Mouse (Mus musculus) erythroblast, embryonic 14.5 days (primary cell): Measurements from ENCODE around the gene Fam222b. TPM values are rescaled to one million over a fixed set of nuclear protein-coding genes. Genes with fewer than 3 reads are reported as not detected.
A peak's percentile ranks its signal among the peaks of the same experiment; 100 is the strongest.

ENCODE experiments used
- H3K27me3 ChIP-seq: 2 replicates; pipeline ENCODE4 v1.6.1; 2012; ENCODE audit warnings: inconsistent platforms; ENCODE audit not compliant: control insufficient read depth
- H3K36me3 ChIP-seq: 2 replicates; pipeline ENCODE4 v1.6.1; 2012; ENCODE audit warnings: mild to moderate bottlenecking, inconsistent platforms; ENCODE audit not compliant: control insufficient read depth
- H3K4me1 ChIP-seq: 2 replicates; pipeline ENCODE4 v1.6.1; 2012; ENCODE audit warnings: inconsistent platforms; ENCODE audit not compliant: control insufficient read depth
- H3K4me3 ChIP-seq: replicated peaks from 2 replicates; pipeline ENCODE3; 2012; ENCODE audit warnings: moderate library complexity, mild to moderate bottlenecking, inconsistent platforms
- H3K9me3 ChIP-seq: 2 replicates; pipeline ENCODE4 v1.6.1; 2012; ENCODE audit warnings: low read length, inconsistent platforms, mixed read lengths; ENCODE audit not compliant: control insufficient read depth
- GATA1 ChIP-seq: IDR thresholded peaks from 2 replicates; pipeline ENCODE4 v1.6.1; 2012; ENCODE audit warnings: low read length, inconsistent platforms, mixed read lengths
- TAL1 ChIP-seq: IDR thresholded peaks from 3 replicates; pipeline ENCODE4 v1.6.1; 2012; ENCODE audit warnings: low read length, inconsistent platforms, mixed read lengths
- polyA plus RNA-seq: library from polyadenylated mRNA; stranded (reverse); fragments of >175 nt; gene quantifications from 2 replicates; pipeline ENCODE4 v1.2.3, GENCODE M21; 2012

Fam222b gene
- polyA plus RNA-seq, 1 experiment: 0.78 TPM

DNA sequence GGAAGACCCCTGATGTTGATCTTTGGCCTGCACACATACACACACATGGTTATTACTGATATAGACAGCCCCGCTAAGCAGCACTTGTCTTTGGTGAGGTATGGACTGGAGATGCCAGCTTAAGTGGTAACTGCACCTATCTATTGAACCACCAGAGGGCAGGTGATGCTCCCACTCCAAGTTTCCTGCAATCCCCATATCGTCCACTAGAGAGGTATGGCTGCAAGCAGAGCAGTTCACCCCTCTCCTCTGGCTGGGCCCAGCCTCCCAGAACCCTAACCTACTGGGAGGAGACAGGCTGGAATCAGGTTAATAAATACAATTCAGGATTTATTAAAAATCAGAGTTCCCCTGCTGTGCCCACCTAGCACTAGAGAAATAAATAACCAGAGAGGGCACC is 64.6 kb downstream of the Fam222b start:
- H3K4me1 ChIP-seq: peaks cover 60% of the 10 kb centered on the region
- H3K36me3 ChIP-seq: peaks cover 97% of the 10 kb centered on the region
- no peaks in the 10 kb centered on the region for H3K27me3 ChIP-seq

GRCm38 (mm10) chr11:78159557-78159956 is 65.1 kb downstream of the Fam222b start:
- Histone ChIP-seq H3K4me1 (peaks cover 65% of the 10 kb centered on the region), H3K4me3 (no peak overlapping the region), H3K36me3 (peaks cover 92% of the 10 kb centered on the region), H3K9me3 (no peaks in the 10 kb centered on the region), H3K27me3 (no peaks in the 10 kb centered on the region)
- TF ChIP-seq TAL1 (no peak), GATA1 (no peak)

More for the DNA sequence above, 64.6 kb downstream of the Fam222b start:
- no peak for TF ChIP-seq TAL1
- TF ChIP-seq GATA1: no peak
- H3K9me3 ChIP-seq: no peaks in the 10 kb centered on the region
- H3K4me3 ChIP-seq: no peak overlapping the region

DNA sequence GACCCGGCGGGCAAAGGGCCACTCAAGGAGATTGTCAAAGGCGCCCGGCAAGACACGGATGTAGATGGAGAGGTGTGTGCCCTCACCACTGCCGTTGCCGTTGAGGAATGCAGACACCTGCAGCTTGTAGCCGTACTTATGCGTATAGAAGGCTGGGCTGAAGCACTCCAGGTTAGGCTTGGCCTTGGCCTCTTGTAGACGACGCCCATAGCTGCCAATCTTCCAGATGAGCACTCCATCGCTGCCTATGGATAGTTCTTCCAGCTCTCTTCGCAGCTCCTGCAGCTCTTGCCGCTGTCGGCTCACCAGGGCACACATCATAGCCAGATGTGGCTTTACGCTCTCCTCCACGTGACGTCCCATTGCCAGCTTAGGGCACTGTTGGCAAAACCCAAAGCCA is 65.7 kb downstream of the Fam222b start:
- Histone ChIP-seq H3K36me3 (peaks cover 86% of the 10 kb centered on the region), H3K4me1 (peaks cover 71% of the 10 kb centered on the region), H3K4me3 (no peak overlapping the region), H3K9me3 (no peaks in the 10 kb centered on the region), H3K27me3 (no peaks in the 10 kb centered on the region)
- TF ChIP-seq GATA1: no peak
- TF ChIP-seq TAL1: no peak

DNA sequence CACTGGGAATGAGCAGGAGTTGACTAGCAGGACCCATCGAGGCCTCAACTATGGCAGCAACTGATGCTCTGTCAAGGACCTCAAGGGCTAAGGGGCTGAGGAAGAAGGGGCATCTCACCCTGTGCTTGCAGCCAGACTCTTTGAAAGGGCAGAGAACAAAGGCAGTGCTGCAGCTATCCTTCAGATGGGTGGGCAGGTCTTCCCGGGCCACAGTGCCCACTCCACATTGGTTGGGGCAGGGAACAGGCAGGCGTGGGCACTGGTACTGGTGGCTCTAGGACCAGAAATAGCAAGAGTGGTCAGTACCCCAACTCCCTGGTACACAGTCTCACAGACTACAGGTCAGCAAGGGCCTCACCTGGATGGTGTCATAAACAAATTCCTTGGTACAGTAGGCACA is 66.2 kb downstream of the Fam222b start:
- Histone ChIP-seq H3K27me3 (no peaks in the 10 kb centered on the region), H3K4me3 (no peak overlapping the region), H3K9me3 (no peaks in the 10 kb centered on the region), H3K4me1 (peaks cover 75% of the 10 kb centered on the region), H3K36me3 (peaks cover 82% of the 10 kb centered on the region)
- TF ChIP-seq GATA1 (no peak), TAL1 (no peak)

DNA sequence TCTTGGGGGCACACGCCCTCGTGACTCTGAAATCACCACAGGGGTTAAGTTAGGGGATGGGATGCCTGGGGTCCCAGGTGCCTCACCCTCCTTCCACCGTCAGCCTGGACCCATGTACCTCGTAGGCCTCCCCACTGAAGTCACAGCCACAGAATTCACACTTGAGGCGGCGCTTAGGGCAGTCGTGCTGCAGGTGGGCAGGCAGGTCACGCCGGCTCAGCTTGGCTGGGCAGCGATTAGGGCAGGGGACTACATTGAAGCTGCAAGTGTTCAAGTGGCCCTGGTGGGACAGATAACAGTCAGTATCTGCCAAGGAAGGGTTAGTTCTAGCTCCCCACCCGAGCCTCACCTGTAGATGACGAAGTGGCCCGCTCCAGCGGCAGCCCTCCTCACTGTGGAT is 66.7 kb downstream of the Fam222b start:
- TF ChIP-seq GATA1 (no peak), TAL1 (no peak)
- no peaks in the 10 kb centered on the region for H3K9me3 ChIP-seq
- no peak overlapping the region for H3K4me3 ChIP-seq
- H3K4me1 ChIP-seq: peaks cover 80% of the 10 kb centered on the region
- H3K36me3 ChIP-seq: peaks cover 79% of the 10 kb centered on the region
- no peaks in the 10 kb centered on the region for H3K27me3 ChIP-seq

GRCm38 (mm10) chr11:78161968-78162367 is 67.5 kb downstream of the Fam222b start:
- Histone ChIP-seq H3K36me3 (peaks cover 78% of the 10 kb centered on the region), H3K27me3 (no peaks in the 10 kb centered on the region), H3K4me1 (peaks cover 88% of the 10 kb centered on the region), H3K4me3 (peak overlapping the region; percentile 90), H3K9me3 (no peaks in the 10 kb centered on the region)
- no peak for TF ChIP-seq GATA1
- TF ChIP-seq TAL1: no peak

DNA sequence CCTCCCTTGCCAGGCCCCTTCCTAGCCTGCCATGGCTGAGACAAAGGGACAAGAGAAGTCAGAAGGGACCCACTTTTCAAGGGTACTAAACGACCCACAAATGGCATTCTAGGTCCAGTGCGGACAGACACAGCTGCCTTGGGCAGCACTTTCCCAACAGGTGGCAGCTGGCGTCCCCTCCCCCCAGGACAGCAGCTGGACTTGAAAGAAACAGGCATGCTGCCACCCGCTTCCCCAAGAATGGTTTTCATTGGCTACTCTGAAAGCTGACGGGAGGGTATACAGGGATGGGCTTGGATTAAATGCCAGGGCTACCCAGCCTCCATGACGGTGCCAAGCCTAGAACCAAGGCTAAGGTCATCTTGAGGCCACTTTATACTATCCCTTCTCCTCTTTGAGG is 68.0 kb downstream of the Fam222b start:
- H3K4me1 ChIP-seq: peaks cover 92% of the 10 kb centered on the region
- H3K9me3 ChIP-seq: no peaks in the 10 kb centered on the region
- H3K36me3 ChIP-seq: peaks cover 78% of the 10 kb centered on the region
- no peaks in the 10 kb centered on the region for H3K27me3 ChIP-seq
- peak overlapping the region; percentile 90 for H3K4me3 ChIP-seq
- TF ChIP-seq GATA1 (no peak), TAL1 (no peak)

DNA sequence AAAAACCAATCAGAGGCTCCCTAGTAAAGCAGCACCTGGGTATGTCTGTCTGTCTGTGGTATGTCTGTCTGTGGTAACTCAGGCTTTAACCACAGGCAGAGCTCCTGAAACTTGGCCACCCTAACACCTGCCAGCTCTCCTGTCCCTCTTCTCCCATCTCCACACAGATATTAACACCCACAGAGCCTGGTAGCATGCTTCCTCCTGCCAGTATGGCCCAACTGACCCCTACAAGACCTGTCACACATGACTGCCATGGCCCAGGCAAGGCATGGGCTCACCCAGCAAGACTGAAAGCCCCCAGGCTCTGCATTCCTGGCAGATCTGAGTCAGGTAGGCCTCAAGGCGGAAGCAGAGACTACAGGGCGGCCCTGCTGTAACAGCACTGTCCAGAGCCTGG is 68.6 kb downstream of the Fam222b start:
- Histone ChIP-seq H3K9me3 (no peaks in the 10 kb centered on the region), H3K4me1 (peaks cover 92% of the 10 kb centered on the region), H3K36me3 (peaks cover 78% of the 10 kb centered on the region), H3K27me3 (no peaks in the 10 kb centered on the region), H3K4me3 (peak overlapping the region; percentile 90)
- no peak for TF ChIP-seq TAL1
- TF ChIP-seq GATA1: no peak

DNA sequence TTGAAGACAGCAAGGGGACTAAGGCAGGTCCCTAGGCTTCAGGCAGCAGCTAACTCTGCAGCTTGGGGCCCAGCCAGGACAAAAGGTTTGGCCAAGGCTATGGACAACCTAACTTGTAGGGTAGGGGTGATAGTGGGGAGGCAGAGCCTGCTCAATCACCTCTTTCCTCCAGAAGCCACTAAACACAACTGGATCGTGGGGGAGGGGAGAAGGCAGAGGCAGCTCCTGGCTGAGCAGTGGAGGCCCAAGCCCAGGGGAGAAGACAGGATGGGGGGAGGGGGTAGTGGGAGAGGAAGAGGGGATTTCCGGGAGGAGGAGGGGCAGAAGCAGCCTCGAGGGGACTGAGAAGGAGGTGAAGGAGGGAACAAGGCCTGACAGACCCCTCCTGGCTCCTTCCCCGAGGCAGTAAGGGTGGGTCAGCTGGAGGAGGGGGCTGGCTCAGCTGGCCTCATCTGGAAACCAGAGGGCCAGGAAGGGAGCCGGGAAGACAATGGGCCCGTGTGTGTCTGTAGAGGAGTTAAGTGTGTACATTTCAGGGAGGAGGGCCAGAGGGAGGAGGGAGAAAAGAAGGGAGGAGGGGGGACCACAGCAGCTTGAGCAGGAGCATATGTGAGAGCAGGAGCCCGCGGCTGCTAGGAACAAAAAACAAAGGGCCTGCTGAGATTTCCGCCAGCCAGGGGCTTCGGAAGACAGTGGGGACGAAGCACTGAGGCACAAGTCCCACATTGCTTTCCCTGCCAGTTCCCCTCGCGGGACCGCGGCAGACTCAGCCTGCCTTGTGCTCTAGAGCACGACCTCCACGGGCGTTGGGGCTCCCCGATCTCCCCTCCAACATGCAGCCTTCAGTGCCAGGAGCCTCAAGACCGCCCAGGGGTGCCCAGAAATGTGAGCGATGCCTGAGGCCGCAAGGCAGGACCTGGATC is 69.5 kb downstream of the Fam222b start:
- TF ChIP-seq GATA1 (no peak), TAL1 (no peak)
- Histone ChIP-seq H3K27me3 (no peaks in the 10 kb centered on the region), H3K4me1 (peaks cover 98% of the 10 kb centered on the region), H3K36me3 (peaks cover 69% of the 10 kb centered on the region), H3K9me3 (no peaks in the 10 kb centered on the region), H3K4me3 (peak overlapping the region; percentile 90)

GRCm38 (mm10) chr11:78164604-78164923 is 70.1 kb downstream of the Fam222b start:
- Histone ChIP-seq H3K9me3 (no peaks in the 10 kb centered on the region), H3K4me3 (peak overlapping the region; percentile 90), H3K27me3 (no peaks in the 10 kb centered on the region), H3K36me3 (peaks cover 63% of the 10 kb centered on the region), H3K4me1 (peaks cover 98% of the 10 kb centered on the region)
- TF ChIP-seq GATA1: no peak
- no peak for TF ChIP-seq TAL1
